Mouse (Mus musculus) effector memory CD4-positive, alpha-beta T cell, adult 7 months (primary cell): ENCODE data around the gene Mark2. TPM values are rescaled to one million over a fixed set of nuclear protein-coding genes. Genes with fewer than 3 reads are reported as not detected.

Source experiments
- polyA plus RNA-seq: library from polyadenylated mRNA; unstranded; fragments of 100-300 nt; shearing (Covaris generic); gene quantifications from one replicate; pipeline ENCODE4 v1.2.1, GENCODE M21; 2017

The Mark2 gene
- polyA plus RNA-seq, result 160 TPM

GRCm38 (mm10) chr19:7341512-7342397 lies at the start of gene Mark2:
Gene Mark2, minus strand, starts transcription at chr19:7341860.

DNA sequence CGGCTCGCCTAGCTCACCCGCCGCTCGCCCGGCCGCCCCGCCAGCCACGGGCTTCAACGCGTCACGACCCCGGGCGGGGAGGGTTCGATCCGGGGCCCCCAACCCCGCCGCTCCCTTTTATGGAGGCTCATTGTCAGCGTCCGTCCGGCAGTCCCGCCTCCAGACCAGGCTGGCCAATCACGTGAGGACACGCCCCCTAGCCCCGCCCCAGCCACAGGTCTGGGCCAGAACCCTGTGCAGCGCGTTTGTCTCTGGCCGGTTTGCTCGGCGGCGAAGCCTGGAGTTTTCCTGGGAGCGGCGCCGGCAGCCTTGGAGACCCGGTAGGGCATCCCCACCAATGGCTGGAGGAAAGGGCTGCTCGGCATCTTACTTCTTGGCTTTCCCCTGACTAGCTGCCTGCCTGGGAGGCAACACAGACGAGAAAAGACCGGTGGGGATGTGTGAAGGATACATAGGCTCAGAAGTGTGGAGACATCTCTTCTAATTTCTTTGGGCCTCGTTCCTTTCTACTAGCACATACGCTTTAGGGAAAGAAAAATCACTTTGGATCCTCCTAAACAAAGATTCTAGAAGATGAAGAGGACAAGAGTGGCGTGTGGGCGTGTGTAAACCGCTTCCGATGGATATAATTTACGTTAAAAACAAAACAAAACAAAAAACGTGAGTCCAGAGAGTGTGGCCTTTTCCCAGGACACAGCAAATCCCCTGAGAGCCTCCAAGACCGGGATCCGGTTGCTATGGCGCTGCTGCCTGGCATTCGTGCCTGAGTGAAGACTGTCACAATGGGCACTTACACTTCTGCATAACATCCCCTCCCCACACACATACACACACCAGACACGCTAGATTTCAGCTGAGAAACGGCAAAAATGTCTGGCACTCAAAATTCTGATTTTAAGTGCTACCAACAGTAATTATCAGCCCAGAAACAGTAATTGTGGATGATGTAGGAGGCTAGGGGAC lies 41.5 kb upstream of the Mark2 start, which contains the start of gene Spindoc:
Gene Spindoc, minus strand, starts transcription at position 92 of the 963 bp plus-strand sequence.

GRCm38 (mm10) chr19:7267091-7267741 lies 74.4 kb downstream of the Mark2 start, which contains the start of gene Rcor2:
Gene Rcor2, plus strand, starts transcription at chr19:7267325.

GRCm38 (mm10) chr19:7240782-7241690 lies 100.6 kb downstream of the Mark2 start, which contains the start of gene Naa40:
Gene Naa40, minus strand, starts transcription at chr19:7241183.

Other genes with a start within 250 kb of the Mark2 start
- 0.11 TPM for gene Flrt1, start 236.1 kb downstream of the Mark2 start, polyA plus RNA-seq
- 58.0 TPM for gene Otub1, start 135.5 kb downstream of the Mark2 start, polyA plus RNA-seq
- 505 TPM for gene Cox8a, start 124.2 kb downstream of the Mark2 start, polyA plus RNA-seq
- 32.9 TPM for gene Naa40, start 100.7 kb downstream of the Mark2 start, polyA plus RNA-seq
- 2.9 TPM for gene Rcor2, start 74.5 kb downstream of the Mark2 start, polyA plus RNA-seq
- 21.0 TPM for gene Spindoc, start 41.1 kb upstream of the Mark2 start, polyA plus RNA-seq
- gene 2700081O15Rik, start 75.8 kb upstream of the Mark2 start, polyA plus RNA-seq, result not detected
- gene Rtn3, start 141.4 kb upstream of the Mark2 start, polyA plus RNA-seq, result 60.5 TPM
- gene Atl3, start 152.2 kb upstream of the Mark2 start, polyA plus RNA-seq, result 15.7 TPM
- 48.2 TPM for gene Pla2g16, start 215.6 kb upstream of the Mark2 start, polyA plus RNA-seq